Mouse (Mus musculus) lung, postnatal 0 days (tissue): ENCODE measurements at regions not wholly inside any gene's neighbourhood (a gene's known extent, or its start where the extent isn't known, plus 50 kb on each side); places are given as distances from the start of the nearest gene placed in this dataset.

Experiments used
- ATAC-seq: fragments of 200-750 bp; cut with Nextera tagmentation; 2 replicates; pipeline ENCODE4 v1.8.0; 2017; ENCODE audit warnings: moderate library complexity
- DNase-seq: peaks from one replicate; pipeline ENCODE4 v3.0.0-alpha.2; 2016; ENCODE audit warnings: low spot score
- H3K27ac ChIP-seq: fragments of 300-500 bp; sonication (generic); 2 replicates; pipeline ENCODE4 v1.5.1; 2014; ENCODE audit warnings: antibody characterized with exemption, mild to moderate bottlenecking, low read length, mixed read lengths
- H3K27me3 ChIP-seq: fragments of 300-500 bp; sonication (generic); replicated peaks from 2 replicates; pipeline ENCODE4 v1.6.1; 2014; ENCODE audit warnings: low read length, mixed read lengths; ENCODE audit not compliant: insufficient read depth
- H3K36me3 ChIP-seq: fragments of 300-500 bp; sonication (generic); 2 replicates; pipeline ENCODE4 v1.6.1; 2014; ENCODE audit warnings: low read length, mixed read lengths; ENCODE audit not compliant: insufficient read depth
- H3K4me1 ChIP-seq: fragments of 300-500 bp; sonication (generic); 2 replicates; pipeline ENCODE4 v1.6.1; 2014; ENCODE audit warnings: antibody characterized with exemption, low read depth, low read length, mixed read lengths; ENCODE audit not compliant: insufficient read depth
- H3K4me2 ChIP-seq: fragments of 300-500 bp; sonication (generic); replicated peaks from 2 replicates; pipeline ENCODE4 v1.6.1; 2014; ENCODE audit warnings: low read depth, mild to moderate bottlenecking, low read length, moderate library complexity, mixed read lengths
- H3K4me3 ChIP-seq: fragments of 300-500 bp; sonication (generic); 2 replicates; pipeline ENCODE4 v1.5.1; 2014; ENCODE audit warnings: low read depth, low read length
- H3K9ac ChIP-seq: fragments of 300-500 bp; sonication (generic); replicated peaks from 2 replicates; pipeline ENCODE4 v1.6.1; 2014; ENCODE audit warnings: low read depth, mild to moderate bottlenecking
- H3K9me3 ChIP-seq: fragments of 300-500 bp; sonication (generic); 2 replicates; pipeline ENCODE4 v1.6.1; 2016; ENCODE audit warnings: low read length, mixed read lengths
- CTCF ChIP-seq: IDR thresholded peaks from 2 replicates; pipeline ENCODE4 v1.5.1; 2016; ENCODE audit warnings: antibody characterized with exemption, mild to moderate bottlenecking
- EP300 ChIP-seq: IDR thresholded peaks from 2 replicates; pipeline ENCODE4 v1.6.1; 2016; ENCODE audit warnings: antibody characterized with exemption, mild to moderate bottlenecking, control low read depth
- WGBS: fragments of 180-500 bp; shearing (Covaris S2); extraction: QIAGEN DNeasy Blood & Tissue Kit; methylation state at CpG from one replicate; pipeline ENCODE4 v1.1.7; 2014; 5-methylcytosine and 5-hydroxymethylcytosine counted together

DNA sequence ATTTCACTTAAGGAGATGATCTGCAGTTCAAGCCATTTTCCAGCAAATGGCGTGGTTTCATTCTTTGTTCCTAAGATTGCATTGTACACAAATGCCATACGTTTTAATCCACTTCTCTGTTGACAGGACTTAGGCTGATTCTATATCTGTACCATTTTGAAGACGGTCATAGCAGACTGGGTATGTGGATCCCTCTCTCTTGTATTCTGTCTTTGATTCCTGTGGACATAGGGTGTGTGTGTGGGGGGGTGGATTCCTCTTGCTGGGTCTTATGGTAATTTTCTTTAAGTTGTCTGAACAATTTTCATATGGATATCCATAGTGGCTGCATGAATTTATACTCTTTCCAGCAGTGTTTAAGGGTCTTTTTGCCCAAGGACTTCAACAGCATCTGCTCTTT is 251.1 kb upstream of the Tenm4 start:
- Histone ChIP-seq H3K4me1 (no peaks in the 10 kb centered on the region), H3K27ac (no peak overlapping the region), H3K27me3 (no peaks in the 10 kb centered on the region), H3K36me3 (no peaks in the 10 kb centered on the region), H3K9ac (no peak overlapping the region), H3K4me2 (no peak overlapping the region), H3K4me3 (no peak overlapping the region), H3K9me3 (no peaks in the 10 kb centered on the region)
- WGBS = 65% methylated on average over 3 of the region's 3 CpGs
- DNase-seq (no peak), ATAC-seq (no peak)
- TF ChIP-seq EP300 (no peak), CTCF (no peak)

DNA sequence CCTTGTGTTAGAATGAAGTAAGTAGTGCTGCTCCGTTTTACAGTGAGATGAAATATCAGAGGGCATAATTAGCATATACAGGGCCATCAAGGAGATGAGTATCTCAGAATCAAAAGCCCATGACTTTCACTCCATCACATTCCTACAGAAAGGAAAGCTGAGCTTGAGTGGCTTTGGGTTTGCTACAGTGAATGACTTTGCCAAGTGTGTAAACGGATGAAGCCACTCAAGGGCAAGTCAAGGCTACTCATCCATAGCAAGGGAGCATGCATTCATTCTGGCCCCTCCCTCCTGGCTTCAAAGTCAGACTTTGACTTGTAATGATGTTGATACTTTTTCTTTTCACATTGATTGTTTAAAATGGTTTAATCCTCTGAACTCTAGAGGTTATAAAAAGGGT is 246.2 kb upstream of the Tenm4 start:
- no peak for DNase-seq
- 56% methylated on average over 2 of the region's 2 CpGs for WGBS
- no peaks in the 10 kb centered on the region for H3K27me3 ChIP-seq
- no peak for TF ChIP-seq CTCF
- H3K9ac ChIP-seq = no peak overlapping the region
- no peaks in the 10 kb centered on the region for H3K4me1 ChIP-seq
- H3K27ac ChIP-seq = no peak overlapping the region
- ATAC-seq = no peak
- H3K9me3 ChIP-seq = no peaks in the 10 kb centered on the region
- H3K4me2 ChIP-seq = no peak overlapping the region
- no peaks in the 10 kb centered on the region for H3K36me3 ChIP-seq
- no peak overlapping the region for H3K4me3 ChIP-seq

DNA sequence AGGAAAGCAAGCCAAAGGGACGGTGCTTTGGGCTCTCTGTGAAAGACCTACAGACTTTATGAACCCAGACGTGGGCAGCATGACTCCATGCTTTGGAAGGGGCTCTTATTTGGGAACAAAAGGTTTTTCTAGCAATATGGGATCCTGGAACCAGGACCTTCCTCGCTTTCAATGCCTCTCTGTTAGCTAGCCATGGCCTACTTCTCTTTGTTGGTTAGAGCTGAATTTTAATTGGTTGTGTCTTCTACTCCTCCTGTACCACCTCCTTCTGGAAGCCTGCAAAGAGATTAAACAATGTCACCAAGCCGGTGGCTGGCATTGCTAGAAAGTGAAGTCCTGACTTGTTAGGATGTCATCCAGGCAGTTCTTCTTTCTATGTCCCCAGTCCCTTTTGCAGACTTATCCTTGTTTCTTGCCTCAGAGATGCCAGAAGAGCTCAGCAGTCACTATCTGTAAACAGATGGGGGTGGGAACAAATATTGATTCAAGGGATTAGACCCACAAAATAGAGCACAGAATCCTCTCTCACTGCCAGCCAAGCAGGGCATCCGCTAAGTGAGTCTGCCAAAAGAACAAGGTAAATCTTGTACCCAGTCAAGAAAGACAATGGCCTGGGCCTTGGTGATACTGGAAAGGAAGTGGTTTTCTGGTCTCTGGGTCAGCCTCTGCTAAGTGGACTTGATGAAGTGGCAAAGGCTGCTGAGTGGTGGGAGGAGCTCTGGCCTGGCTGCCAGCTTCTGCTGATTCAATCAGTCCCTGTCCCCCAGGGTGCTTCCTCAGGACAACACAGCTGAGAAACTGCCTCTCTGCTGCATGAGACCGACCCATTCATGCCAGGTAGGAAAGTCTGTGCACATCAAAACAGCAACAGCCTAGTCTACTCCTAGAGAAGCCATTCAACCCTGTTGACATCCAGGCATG is 244.7 kb upstream of the Tenm4 start:
- Histone ChIP-seq H3K36me3 (no peaks in the 10 kb centered on the region), H3K27ac (no peak overlapping the region), H3K4me2 (no peak overlapping the region), H3K9ac (no peak overlapping the region), H3K4me3 (no peak overlapping the region), H3K9me3 (no peaks in the 10 kb centered on the region), H3K27me3 (no peaks in the 10 kb centered on the region), H3K4me1 (no peaks in the 10 kb centered on the region)
- no peak for DNase-seq
- TF ChIP-seq CTCF (no peak), EP300 (no peak)
- no peak for ATAC-seq
- 69% methylated on average over 6 of the region's 6 CpGs for WGBS

DNA sequence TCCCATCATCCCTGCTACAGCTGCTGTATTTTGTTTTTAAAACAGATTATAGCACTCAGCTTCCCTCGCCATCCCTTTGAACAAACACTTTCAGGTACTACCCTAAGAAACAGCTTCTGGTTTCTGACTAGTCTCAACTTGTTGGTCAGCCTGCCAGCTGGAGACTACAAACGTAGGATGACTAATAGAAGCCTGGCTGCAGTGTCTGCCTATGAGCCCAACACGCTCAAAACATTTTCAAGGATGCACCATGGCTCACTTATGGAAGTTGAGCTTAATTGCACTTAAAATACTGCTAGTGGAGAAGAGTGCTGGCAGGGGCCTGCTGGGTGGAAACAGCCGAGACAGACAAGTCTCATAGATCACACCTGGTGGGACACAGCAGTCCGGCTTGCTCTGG is 234.4 kb upstream of the Tenm4 start:
- Histone ChIP-seq H3K4me2 (no peak overlapping the region), H3K27ac (no peak overlapping the region), H3K9ac (no peak overlapping the region), H3K27me3 (no peaks in the 10 kb centered on the region), H3K4me1 (no peaks in the 10 kb centered on the region), H3K9me3 (no peaks in the 10 kb centered on the region), H3K4me3 (no peak overlapping the region), H3K36me3 (no peaks in the 10 kb centered on the region)
- 64% methylated on average over 5 of the region's 5 CpGs for WGBS
- no peak for TF ChIP-seq CTCF
- no peak for TF ChIP-seq EP300
- no peak for ATAC-seq
- no peak for DNase-seq

DNA sequence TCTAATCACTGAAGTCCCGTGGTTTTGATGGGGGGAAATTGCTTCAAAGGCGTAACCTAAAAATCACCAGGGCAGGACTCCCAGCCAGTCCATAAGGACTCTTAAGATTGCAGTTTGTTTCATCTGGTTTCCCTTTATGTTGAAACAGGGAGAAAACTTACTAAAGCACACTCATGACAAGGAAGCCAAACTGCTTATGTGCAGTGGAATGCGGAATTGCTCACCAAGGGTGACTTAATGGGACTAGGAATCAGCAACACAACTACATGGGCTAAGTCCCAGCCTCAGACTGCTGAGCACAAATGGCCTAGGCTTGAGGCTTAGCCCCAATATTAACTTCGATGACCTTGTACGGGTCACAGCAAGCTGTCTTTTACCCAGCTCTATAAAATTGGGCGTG is 227.6 kb upstream of the Tenm4 start:
- DNase-seq (peak; percentile 92), ATAC-seq (peak; percentile 96)
- H3K36me3 ChIP-seq = no peaks in the 10 kb centered on the region
- H3K4me1 ChIP-seq = no peaks in the 10 kb centered on the region
- no peak overlapping the region for H3K4me2 ChIP-seq
- WGBS = 59% methylated on average over 6 of the region's 6 CpGs
- no peak overlapping the region for H3K9ac ChIP-seq
- H3K27ac ChIP-seq = 0 out of 2 replicates have a peak overlapping the region, but pooled peaks have one; percentile 47
- TF ChIP-seq CTCF (no peak), EP300 (peak; percentile 89)
- no peak overlapping the region for H3K4me3 ChIP-seq
- H3K9me3 ChIP-seq = no peaks in the 10 kb centered on the region
- no peaks in the 10 kb centered on the region for H3K27me3 ChIP-seq

DNA sequence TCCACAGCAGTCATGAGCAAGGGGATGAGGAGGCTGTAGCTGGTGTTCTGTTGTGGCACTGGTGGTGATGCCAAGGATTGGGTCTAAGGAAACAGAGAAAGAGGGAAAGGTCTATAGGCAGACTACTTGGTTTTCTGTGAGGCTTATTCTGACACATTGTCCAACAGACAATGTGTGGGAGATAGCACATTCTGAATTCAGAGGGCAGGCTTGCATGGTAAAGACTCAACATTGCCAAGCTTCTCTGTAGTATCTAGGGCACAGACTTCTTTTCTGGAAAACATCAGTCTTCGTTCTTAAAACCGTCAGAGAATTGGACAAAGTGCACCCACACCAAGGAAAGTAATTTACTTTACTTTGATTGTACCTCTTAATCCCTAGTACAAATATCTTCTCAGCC is 218.7 kb upstream of the Tenm4 start:
- no peaks in the 10 kb centered on the region for H3K36me3 ChIP-seq
- H3K4me3 ChIP-seq = no peak overlapping the region
- no peak for DNase-seq
- H3K4me1 ChIP-seq = no peaks in the 10 kb centered on the region
- WGBS = 50% methylated on average over 2 of the region's 2 CpGs
- no peak overlapping the region for H3K9ac ChIP-seq
- H3K27me3 ChIP-seq = no peaks in the 10 kb centered on the region
- no peak for ATAC-seq
- H3K9me3 ChIP-seq = no peaks in the 10 kb centered on the region
- TF ChIP-seq CTCF (no peak), EP300 (no peak)
- H3K4me2 ChIP-seq = no peak overlapping the region
- H3K27ac ChIP-seq = no peak overlapping the region

DNA sequence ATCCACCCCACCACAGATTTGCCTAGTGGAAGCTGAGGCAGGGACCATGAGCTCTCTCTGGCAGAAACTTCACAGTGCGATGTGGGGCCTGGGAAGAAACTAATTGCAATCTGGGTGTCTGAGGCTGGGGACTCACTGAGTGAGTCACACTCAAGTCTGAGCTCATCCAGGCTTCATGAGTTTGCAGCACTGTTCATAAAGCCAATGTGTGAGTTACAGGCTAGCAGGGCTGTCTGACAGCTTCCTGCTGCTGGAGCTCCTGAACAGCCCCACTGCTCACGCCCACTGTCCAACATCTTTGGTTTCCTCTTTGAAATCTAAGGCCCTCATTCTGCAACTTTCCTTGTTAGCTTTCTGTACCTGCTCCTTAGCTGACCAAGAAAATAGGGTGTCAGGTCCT is 216.5 kb upstream of the Tenm4 start:
- no peaks in the 10 kb centered on the region for H3K4me1 ChIP-seq
- TF ChIP-seq EP300 (no peak), CTCF (no peak)
- no peaks in the 10 kb centered on the region for H3K36me3 ChIP-seq
- H3K4me2 ChIP-seq = no peak overlapping the region
- no peak overlapping the region for H3K4me3 ChIP-seq
- no peaks in the 10 kb centered on the region for H3K27me3 ChIP-seq
- WGBS = 71% methylated on average over 2 of the region's 2 CpGs
- peak; percentile 69 for ATAC-seq
- no peak overlapping the region for H3K27ac ChIP-seq
- DNase-seq = peak; percentile 24
- H3K9me3 ChIP-seq = no peaks in the 10 kb centered on the region
- H3K9ac ChIP-seq = no peak overlapping the region
